Mouse (Mus musculus) myocyte (in vitro differentiated cells): ENCODE data around the gene Ulk4.

Experiments
- E2F4 ChIP-seq: IDR thresholded peaks from one replicate; pipeline ENCODE4 v1.6.1; 2011; ENCODE audit warnings: mild to moderate bottlenecking, control low read depth, moderate library complexity; ENCODE audit not compliant: insufficient read depth
- POLR2A ChIP-seq: IDR thresholded peaks from one replicate; pipeline ENCODE4 v1.6.1; 2011; ENCODE audit warnings: low read depth, mild to moderate bottlenecking, control low read depth, moderate library complexity; ENCODE audit not compliant: insufficient read length
- TCF3 ChIP-seq: IDR thresholded peaks from one replicate; pipeline ENCODE4 v1.6.1; 2011; ENCODE audit warnings: low read depth, control low read depth; ENCODE audit not compliant: insufficient read length
- USF1 ChIP-seq: IDR thresholded peaks from one replicate; pipeline ENCODE4 v1.6.1; 2011; ENCODE audit warnings: low read depth, mild to moderate bottlenecking, control low read depth, moderate library complexity

GRCm38 (mm10) chr9:121164607-121165006, 112.4 kb downstream of the Ulk4 start:
- TF ChIP-seq POLR2A (no peak), E2F4 (no peak), TCF3 (no peak), USF1 (no peak)
